Mouse (Mus musculus) CH12.LX (cell line): ENCODE results near the gene Tagln2. TPM values are rescaled to one million over a fixed set of nuclear protein-coding genes. Genes with fewer than 3 reads are reported as not detected.

Source experiments
- DNase-seq: peaks from one replicate; pipeline ENCODE4 v3.0.0-alpha.2; 2013; ENCODE audit errors: extremely low read depth
- H3K27ac ChIP-seq: 2 replicates; pipeline ENCODE4 v1.5.1; 2012; ENCODE audit warnings: low read depth, mild to moderate bottlenecking, control low read depth, moderate library complexity; ENCODE audit not compliant: insufficient read depth
- H3K27me3 ChIP-seq: replicated peaks from 2 replicates; pipeline ENCODE3; 2012; ENCODE audit warnings: inconsistent platforms
- H3K36me3 ChIP-seq, 2 experiments: replicated peaks in 1 of 2; 2 replicates each; pipeline versions ENCODE3 to v1.6.1; 2012; ENCODE audit warnings: inconsistent platforms in 1 of 2, low read length in 1 of 2, mild to moderate bottlenecking in 1 of 2, mixed read lengths in 1 of 2, moderate library complexity in 1 of 2; ENCODE audit not compliant: control insufficient read depth in 1 of 2, insufficient read depth in 1 of 2
- H3K4me1 ChIP-seq, 2 experiments: 2 replicates each; pipeline ENCODE4 v1.6.1; 2012; ENCODE audit warnings: inconsistent platforms in 1 of 2, moderate library complexity in 1 of 2; ENCODE audit not compliant: insufficient read depth in 2 of 2, control insufficient read depth in 1 of 2
- H3K4me2 ChIP-seq: 2 replicates; pipeline ENCODE4 v1.6.1; 2012; ENCODE audit warnings: low read depth, mild to moderate bottlenecking, control low read depth; ENCODE audit not compliant: poor library complexity, insufficient read depth, severe bottlenecking
- H3K4me3 ChIP-seq, 3 experiments: fragments of 150-350 bp in 1 of 3; sonication (generic) in 1 of 3; replicated peaks in 1 of 3; 2 replicates each; pipeline versions ENCODE3 to v1.5.1; 2011 to 2012; ENCODE audit warnings: low read depth in 2 of 3, low read length in 2 of 3, mild to moderate bottlenecking in 2 of 3, moderate library complexity in 2 of 3, control low read depth in 1 of 3, improper control_type of control experiment in 1 of 3, inconsistent platforms in 1 of 3, mixed read lengths in 1 of 3; ENCODE audit not compliant: poor library complexity in 1 of 3
- H3K79me2 ChIP-seq: replicated peaks from 2 replicates; pipeline ENCODE4 v1.6.1; 2012; ENCODE audit warnings: mild to moderate bottlenecking, moderate library complexity; ENCODE audit not compliant: control insufficient read depth, poor library complexity, insufficient read depth, severe bottlenecking; ENCODE audit errors: extremely low read depth
- H3K9ac ChIP-seq: 2 replicates; pipeline ENCODE4 v1.6.1; 2012; ENCODE audit warnings: low read depth, mild to moderate bottlenecking, control low read depth, moderate library complexity; ENCODE audit not compliant: insufficient read depth
- H3K9me3 ChIP-seq: replicated peaks from 2 replicates; pipeline ENCODE3; 2012; ENCODE audit warnings: low read length, inconsistent platforms, mixed read lengths
- BHLHE40 ChIP-seq: IDR thresholded peaks from 2 replicates; pipeline ENCODE4 v1.6.1; 2011; ENCODE audit warnings: mild to moderate bottlenecking, low read depth, low read length, improper control_type of control experiment
- E2F4 ChIP-seq: IDR thresholded peaks from 2 replicates; pipeline ENCODE4 v1.6.1; 2011; ENCODE audit warnings: low read depth, low read length, improper control_type of control experiment; ENCODE audit not compliant: insufficient replicate concordance
- ELF1 ChIP-seq: IDR thresholded peaks from 2 replicates; pipeline ENCODE4 v1.6.1; 2014; ENCODE audit warnings: low read depth, mild to moderate bottlenecking, inconsistent platforms, low read length, improper control_type of control experiment
- EP300 ChIP-seq: IDR thresholded peaks from 2 replicates; pipeline ENCODE4 v1.6.1; 2011; ENCODE audit warnings: low read length, improper control_type of control experiment
- HCFC1 ChIP-seq: IDR thresholded peaks from 2 replicates; pipeline ENCODE4 v1.6.1; 2012; ENCODE audit warnings: low read depth, mild to moderate bottlenecking, inconsistent platforms, low read length, improper control_type of control experiment
- IRF4 ChIP-seq: IDR thresholded peaks from 2 replicates; pipeline ENCODE4 v1.6.1; 2014; ENCODE audit warnings: low read depth, mild to moderate bottlenecking, inconsistent platforms, low read length, improper control_type of control experiment
- MAFK ChIP-seq: IDR thresholded peaks from 2 replicates; pipeline ENCODE4 v1.6.1; 2011; ENCODE audit warnings: low read length, improper control_type of control experiment; ENCODE audit not compliant: insufficient replicate concordance
- MAZ ChIP-seq: IDR thresholded peaks from 2 replicates; pipeline ENCODE4 v1.6.1; 2012; ENCODE audit warnings: low read depth, mild to moderate bottlenecking, inconsistent platforms, low read length, improper control_type of control experiment, moderate library complexity
- MEF2A ChIP-seq: IDR thresholded peaks from 2 replicates; pipeline ENCODE4 v1.6.1; 2014; ENCODE audit warnings: low read depth, mild to moderate bottlenecking, inconsistent platforms, low read length, improper control_type of control experiment, borderline replicate concordance
- NRF1 ChIP-seq: IDR thresholded peaks from 2 replicates; pipeline ENCODE4 v1.6.1; 2014; ENCODE audit warnings: low read depth, mild to moderate bottlenecking, inconsistent platforms, low read length, improper control_type of control experiment, moderate library complexity
- POLR2AphosphoS2 ChIP-seq: IDR thresholded peaks from 2 replicates; pipeline ENCODE4 v1.6.1; 2011; ENCODE audit warnings: low read depth, low read length, improper control_type of control experiment
- TCF12 ChIP-seq: IDR thresholded peaks from 2 replicates; pipeline ENCODE4 v1.6.1; 2014; ENCODE audit warnings: low read depth, mild to moderate bottlenecking, inconsistent platforms, low read length, improper control_type of control experiment
- ZC3H11A ChIP-seq: IDR thresholded peaks from 2 replicates; pipeline ENCODE4 v1.6.1; 2012; ENCODE audit warnings: low read depth, mild to moderate bottlenecking, inconsistent platforms, low read length, improper control_type of control experiment
- ZNF384 ChIP-seq: IDR thresholded peaks from 2 replicates; pipeline ENCODE4 v1.6.1; 2012; ENCODE audit warnings: low read depth, low read length, improper control_type of control experiment, inconsistent platforms
- dilution Hi-C: fragments of 300-500 bp; cut with MboI; formaldehyde crosslinking; loops from 2 replicates; pipeline ENCODE4 v1.14.3; 2020; ENCODE audit warnings: low sequenced_read_pairs; ENCODE audit not compliant: extremely low pct_unique_long_range_greater_than_20kb, extremely low pct_ligation_motif_present
- in situ Hi-C: fragments of 300-500 bp; cut with MboI; formaldehyde crosslinking; loops from 3 replicates; pipeline ENCODE4 v1.14.3; 2019; ENCODE audit warnings: low sequenced_read_pairs, low pct_ligation_motif_present, low pct_unique_long_range_greater_than_20kb, mixed read lengths
- polyA plus RNA-seq: library from polyadenylated mRNA; unstranded; fragments of >175 nt; gene quantifications from 2 replicates; pipeline ENCODE4 v1.2.1, GENCODE M21; 2012; ENCODE audit warnings: low read depth; ENCODE audit not compliant: insufficient read length
- total RNA-seq, 2 experiments: library from RNA; depleted of rRNA; stranded (reverse); fragments of 300-350 nt in 1 of 2; fragments of >200 nt in 1 of 2; gene quantifications; 2 replicates each; pipeline ENCODE4 v1.2.3; 2012 to 2014

Tagln2 gene
- total and polyA plus RNA-seq, 3 experiments = 172 to 337 (median 206) TPM

- Histone ChIP-seq H3K9me3 (no peaks in the 10 kb centered on the region), H3K36me3 (peaks cover 0 to 52% of the 10 kb centered on the region in 2 experiments), H3K79me2 (no peaks in the 10 kb centered on the region), H3K4me2 (no peak overlapping the region), H3K9ac (no peak overlapping the region), H3K4me3 (no peak overlapping the region), H3K27ac (no peak overlapping the region), H3K4me1 (peaks cover 2 to 37% of the 10 kb centered on the region in 2 experiments; a peak in 2 of 4 replicates), H3K27me3 (no peaks in the 10 kb centered on the region)
- in situ Hi-C loops = loop anchor here (5.0 kb wide), 1 partner anchor 67 kb away; no protein-coding TSS in a partner anchor
- no peak for TF ChIP-seq TCF12
- TF ChIP-seq MEF2A = no peak
- no peak for TF ChIP-seq EP300
- TF ChIP-seq NRF1 = no peak
- no peak for TF ChIP-seq ELF1
- TF ChIP-seq MAFK = no peak
- TF ChIP-seq E2F4 = no peak
- dilution Hi-C loops = no loop called here
- no peak for DNase-seq
Observed at GRCm38 (mm10) chr1:172484236-172484635, 15.6 kb upstream of the Tagln2 start.

DNA sequence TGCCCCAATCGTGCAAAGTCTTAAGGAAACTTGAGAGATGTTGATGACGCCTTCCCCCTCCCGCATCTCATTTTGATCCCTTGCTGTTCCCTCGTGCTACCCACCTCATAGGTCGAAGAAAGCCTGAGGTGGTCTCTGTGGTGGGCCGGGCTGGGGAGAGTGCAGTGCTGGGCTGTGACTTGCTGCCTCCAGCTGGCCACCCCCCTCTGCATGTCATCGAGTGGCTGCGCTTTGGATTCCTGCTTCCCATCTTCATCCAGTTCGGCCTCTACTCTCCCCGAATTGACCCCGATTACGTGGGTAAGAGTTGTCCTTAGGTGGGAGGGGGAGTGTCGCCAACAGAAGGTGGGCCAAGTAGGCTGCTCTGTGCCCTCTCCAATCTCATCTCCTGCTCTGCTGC is 15.2 kb upstream of the Tagln2 start:
- Histone ChIP-seq H3K79me2 (no peaks in the 10 kb centered on the region), H3K4me3 (no peak overlapping the region), H3K27me3 (no peaks in the 10 kb centered on the region), H3K4me2 (no peak overlapping the region), H3K9ac (no peak overlapping the region), H3K36me3 (peaks cover 3 to 52% of the 10 kb centered on the region in 2 experiments), H3K27ac (no peak overlapping the region), H3K9me3 (no peaks in the 10 kb centered on the region), H3K4me1 (peaks cover 2 to 37% of the 10 kb centered on the region in 2 experiments; a peak in 2 of 4 replicates)
- TF ChIP-seq HCFC1 = no peak
- no peak for TF ChIP-seq IRF4
- no peak for TF ChIP-seq MAZ
- TF ChIP-seq POLR2AphosphoS2 = no peak
- no peak for TF ChIP-seq ZNF384
- TF ChIP-seq ZC3H11A = no peak
- no peak for TF ChIP-seq BHLHE40
- in situ Hi-C loops (loop anchor here (5.0 kb wide), 1 partner anchor 67 kb away; no protein-coding TSS in a partner anchor), dilution Hi-C loops (no loop called here)
- DNase-seq = no peak
